7 mouse cellular contexts compared by ENCODE assay signal in the genomic region with DNA sequence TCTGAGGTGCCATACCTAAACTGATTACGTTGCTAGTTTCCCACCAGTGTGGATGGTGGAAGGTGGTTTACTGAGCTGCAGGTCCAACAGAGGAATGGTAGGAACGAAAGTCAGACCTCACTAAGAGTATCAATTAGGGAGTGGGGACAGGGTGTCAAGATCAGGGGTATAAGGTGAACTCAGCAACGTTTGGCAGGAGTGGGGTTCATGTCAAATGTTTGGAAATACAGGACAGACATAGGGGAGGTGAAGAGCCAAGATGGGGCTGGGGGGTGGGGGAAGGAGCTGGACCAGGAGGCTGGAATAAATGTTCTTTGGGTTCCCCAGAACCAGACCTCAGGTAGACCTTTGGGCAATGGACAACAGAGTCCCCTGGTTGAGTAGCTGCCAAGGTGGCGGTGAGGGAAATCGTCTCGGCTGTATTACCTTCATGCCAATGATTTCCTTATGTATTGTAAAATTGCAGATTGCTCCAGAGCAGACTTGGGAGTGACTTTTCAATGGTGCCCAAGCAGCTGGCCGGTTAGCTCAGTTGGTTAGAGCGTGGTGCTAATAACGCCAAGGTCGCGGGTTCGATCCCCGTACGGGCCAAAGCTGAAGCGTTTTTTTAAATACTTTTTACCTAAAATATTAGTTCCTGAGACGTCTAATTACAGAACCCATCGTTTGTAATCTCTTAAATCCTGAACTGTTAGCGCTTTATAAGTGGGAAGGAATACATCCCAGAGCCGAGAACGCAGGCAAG. TPM values are rescaled to one million over a fixed set of nuclear protein-coding genes. Genes with fewer than 3 reads are reported as not detected.
DNase-seq lines count a peak whose midpoint lies in the region; ATAC-seq and TF ChIP-seq lines count a peak whose summit lies in the region.

No protein-coding gene starts in this region.

- 9% methylated on average over 20 of the region's 20 CpGs for WGBS in limb, embryonic 10.5 days
- 11% methylated on average over 20 of the region's 20 CpGs for WGBS in midbrain, embryonic 14.5 days
- 11% methylated on average over 20 of the region's 20 CpGs for WGBS in spleen, adult 2 months

- H3K36me3 ChIP-seq in limb, embryonic 10.5 days, result peaks cover 48% of the 10 kb centered on the region
- peaks cover 38% of the 10 kb centered on the region for H3K36me3 ChIP-seq in midbrain, embryonic 14.5 days (ENCODE audit: control insufficient read depth, insufficient read depth, low read length)
- peaks cover 1% of the 10 kb centered on the region; the same call in 1 of the 2 replicates for H3K36me3 ChIP-seq in spleen, adult 2 months (ENCODE audit: control insufficient read depth, insufficient read depth, low read length)

- no peak for ATAC-seq in midbrain, embryonic 14.5 days (ENCODE audit: low FRiP score, low TSS enrichment)

- TF ChIP-seq POLR2A in cortical plate, adult 2 months (IDR thresholded peaks at IDR 0.05; ENCODE audit: extremely low read depth, insufficient read depth, low read length), result 0 out of 2 replicates have a peak, but pooled peaks have one; percentile 23
- TF ChIP-seq POLR2A in spleen, adult 2 months (IDR thresholded peaks at IDR 0.05; ENCODE audit: low read depth, low read length), result no peak

- H3K27ac ChIP-seq in cortical plate, adult 2 months (ENCODE audit: insufficient read depth, low read length), result peak overlapping the region; percentile 20; the same call in 1 of the 2 replicates
- peak overlapping the region; percentile 86 for H3K27ac ChIP-seq in limb, embryonic 10.5 days
- peak overlapping the region; percentile 80 for H3K27ac ChIP-seq in midbrain, embryonic 14.5 days (replicated peaks; ENCODE audit: low read depth, low read length)
- peak overlapping the region; percentile 48 for H3K27ac ChIP-seq in spleen, adult 2 months (ENCODE audit: insufficient read depth, low read length)

- H3K4me3 ChIP-seq in cortical plate, adult 2 months (ENCODE audit: insufficient read depth, low read length), result peak overlapping the region; percentile 73
- H3K4me3 ChIP-seq in limb, embryonic 10.5 days, result peak overlapping the region; percentile 65
- peak overlapping the region; percentile 67 for H3K4me3 ChIP-seq in midbrain, embryonic 14.5 days (replicated peaks; ENCODE audit: low read depth, low read length)
- peak overlapping the region; percentile 88 for H3K4me3 ChIP-seq in spleen, adult 2 months (ENCODE audit: extremely low read depth, insufficient read depth, insufficient read length)

- 0 out of 2 replicates have a peak, but pooled peaks cover 1% of the 10 kb centered on the region for H3K4me1 ChIP-seq in cortical plate, adult 2 months (ENCODE audit: control insufficient read depth, insufficient read depth, low read length)
- peaks cover 32% of the 10 kb centered on the region for H3K4me1 ChIP-seq in limb, embryonic 10.5 days
- peaks cover 17% of the 10 kb centered on the region for H3K4me1 ChIP-seq in midbrain, embryonic 14.5 days (ENCODE audit: control insufficient read depth, insufficient read depth, low read length)
- peaks cover 10% of the 10 kb centered on the region for H3K4me1 ChIP-seq in spleen, adult 2 months (ENCODE audit: control insufficient read depth, insufficient read depth, insufficient read length)

- TF ChIP-seq CTCF in cortical plate, adult 2 months (IDR thresholded peaks at IDR 0.05; ENCODE audit: extremely low read depth, insufficient read depth, low read length), result no peak
- no peak for TF ChIP-seq CTCF in spleen, adult 2 months (IDR thresholded peaks at IDR 0.05; ENCODE audit: extremely low read depth, insufficient read depth, insufficient read length, insufficient replicate concordance)

- intact Hi-C loops in gastrocnemius, postnatal 36 days (cut with DNase I), result loop anchor here (2.0 kb wide), 1 partner anchor 132 kb away; no protein-coding TSS in a partner anchor

- no peaks in the 10 kb centered on the region for H3K9me3 ChIP-seq in limb, embryonic 10.5 days (replicated peaks)
- H3K9me3 ChIP-seq in midbrain, embryonic 14.5 days (ENCODE audit: control insufficient read depth, low read length), result no peaks in the 10 kb centered on the region

- H3K27me3 ChIP-seq in limb, embryonic 10.5 days (ENCODE audit: low read depth, poor library complexity, severe bottlenecking), result no peaks in the 10 kb centered on the region
- no peaks in the 10 kb centered on the region for H3K27me3 ChIP-seq in midbrain, embryonic 14.5 days (ENCODE audit: control insufficient read depth, insufficient read depth, low read length)
- no peaks in the 10 kb centered on the region for H3K27me3 ChIP-seq in spleen, adult 2 months (ENCODE audit: control insufficient read depth, insufficient read depth, low read length)

- peak overlapping the region; percentile 67 for H3K9ac ChIP-seq in midbrain, embryonic 14.5 days (replicated peaks; ENCODE audit: low read length)

- peak; percentile 90 to 98 for DNase-seq in adrenal gland, adult (ENCODE audit: inconsistent age in 2 of 2, low spot score in 1 of 2)
- peak; percentile 76 to 85 for DNase-seq in gastrocnemius, postnatal 36 days
- peak; percentile 86 for DNase-seq in kidney, adult 11 months
- peak; percentile 93 for DNase-seq in limb, embryonic 10.5 days (ENCODE audit: low spot score)
- peak; percentile 93 for DNase-seq in midbrain, embryonic 14.5 days
- DNase-seq in spleen, adult 2 months (ENCODE audit: low read depth in 1 of 2, low spot score in 2 of 2), result peak; percentile 71 to 80

- H3K4me2 ChIP-seq in midbrain, embryonic 14.5 days (ENCODE audit: low read length), result peak overlapping the region; percentile 64

RNA-seq across cellular contexts. Expression of gene Aurkb, which starts 8.8 kb away (rescaled TPM):
- 0.57 and 1.2 TPM in 2 replicates for polyA plus RNA-seq in cortical plate, adult 2 months (2012; rRNA removed)
- 1 to 10 TPM in 1 of 2 experiments, under 1 TPM in 1; 0.51 to 1.1 TPM for total RNA-seq in gastrocnemius, postnatal 36 days (2021)
- 214 and 217 TPM in 2 replicates for polyA plus RNA-seq in limb, embryonic 10.5 days (2016; fragmentation: Nextera tagmentation; extraction: Ambion mirVana)
- polyA plus RNA-seq in midbrain, embryonic 14.5 days (2014; fragmentation: Nextera tagmentation; extraction: Ambion mirVana), result 14.6 and 29.6 TPM in 2 replicates
- 41.4 and 42.9 TPM in 2 replicates for polyA plus RNA-seq in spleen, adult 2 months (2012; rRNA removed)

RNA-seq across cellular contexts. Expression of gene Ctc1, which starts 20.9 kb away (rescaled TPM):
- polyA plus RNA-seq in cortical plate, adult 2 months (2012; rRNA removed), result 47.0 and 50.0 TPM in 2 replicates
- 10 to 100 TPM in 1 of 2 experiments, 1 to 10 TPM in 1; 9.6 to 10.9 TPM for total RNA-seq in gastrocnemius, postnatal 36 days (2021)
- polyA plus RNA-seq in limb, embryonic 10.5 days (2016; fragmentation: Nextera tagmentation; extraction: Ambion mirVana), result 103 and 104 TPM in 2 replicates
- 55.8 and 56.1 TPM in 2 replicates for polyA plus RNA-seq in midbrain, embryonic 14.5 days (2014; fragmentation: Nextera tagmentation; extraction: Ambion mirVana)
- polyA plus RNA-seq in spleen, adult 2 months (2012; rRNA removed), result 27.2 and 30.4 TPM in 2 replicates

RNA-seq across cellular contexts. Expression of gene Borcs6, which starts 22.9 kb away (rescaled TPM):
- polyA plus RNA-seq in cortical plate, adult 2 months (2012; rRNA removed), result 32.5 and 34.1 TPM in 2 replicates
- total RNA-seq in gastrocnemius, postnatal 36 days (2021), result 10 to 100 TPM; 17.4 to 18.8 TPM
- 5.3 and 6.0 TPM in 2 replicates for polyA plus RNA-seq in limb, embryonic 10.5 days (2016; fragmentation: Nextera tagmentation; extraction: Ambion mirVana)
- 17.3 and 20.1 TPM in 2 replicates for polyA plus RNA-seq in midbrain, embryonic 14.5 days (2014; fragmentation: Nextera tagmentation; extraction: Ambion mirVana)
- 16.7 and 23.7 TPM in 2 replicates for polyA plus RNA-seq in spleen, adult 2 months (2012; rRNA removed)

RNA-seq across cellular contexts. Expression of gene Pfas, which starts 28.4 kb away (rescaled TPM):
- polyA plus RNA-seq in cortical plate, adult 2 months (2012; rRNA removed), result 17.6 and 20.9 TPM in 2 replicates
- 1 to 10 TPM; 5.1 to 6.6 TPM for total RNA-seq in gastrocnemius, postnatal 36 days (2021)
- 66.5 and 70.0 TPM in 2 replicates for polyA plus RNA-seq in limb, embryonic 10.5 days (2016; fragmentation: Nextera tagmentation; extraction: Ambion mirVana)
- 12.6 and 16.5 TPM in 2 replicates for polyA plus RNA-seq in midbrain, embryonic 14.5 days (2014; fragmentation: Nextera tagmentation; extraction: Ambion mirVana)
- 14.0 and 16.8 TPM in 2 replicates for polyA plus RNA-seq in spleen, adult 2 months (2012; rRNA removed)

RNA-seq across cellular contexts. Expression of gene Tmem107, which starts 33.9 kb away (rescaled TPM):
- 20.6 and 21.4 TPM in 2 replicates for polyA plus RNA-seq in cortical plate, adult 2 months (2012; rRNA removed)
- 1 to 10 TPM; 3.4 TPM for total RNA-seq in gastrocnemius, postnatal 36 days (2021)
- polyA plus RNA-seq in limb, embryonic 10.5 days (2016; fragmentation: Nextera tagmentation; extraction: Ambion mirVana), result 35.8 and 38.6 TPM in 2 replicates
- 28.0 and 36.5 TPM in 2 replicates for polyA plus RNA-seq in midbrain, embryonic 14.5 days (2014; fragmentation: Nextera tagmentation; extraction: Ambion mirVana)
- 7.0 and 14.6 TPM in 2 replicates for polyA plus RNA-seq in spleen, adult 2 months (2012; rRNA removed)

Comparison
In these comparisons a context has a peak if more than half of its experiments do, and no peak if none do; other contexts are left out.
1. H3K27ac ChIP-seq: peak in every context shown above with its lines; median percentile 86 in limb, embryonic 10.5 days; 80 in midbrain, embryonic 14.5 days; 48 in spleen, adult 2 months; 20 in cortical plate, adult 2 months.